Mouse (Mus musculus): ENCODE results near the gene Fcmr.

DNA sequence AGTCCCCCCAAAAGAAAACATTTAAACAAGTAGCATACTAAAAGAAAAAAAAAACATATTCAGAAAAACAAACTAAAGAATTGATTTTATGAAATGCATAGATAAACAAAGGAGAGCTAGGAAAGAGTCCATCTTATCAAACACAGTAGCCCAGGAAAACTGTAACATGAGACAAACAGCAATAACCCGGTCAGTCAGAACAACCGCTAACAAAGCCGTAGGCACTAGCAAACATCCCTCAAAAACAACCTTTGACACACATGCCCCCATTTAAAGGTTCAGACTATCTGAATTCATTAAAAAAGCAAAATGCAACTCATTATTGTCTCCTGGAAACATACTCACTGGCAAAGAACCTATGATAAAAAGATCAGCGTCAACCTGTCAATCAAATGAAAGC, 8.0 kb upstream of the Fcmr start:
- TF ChIP-seq CTCF (IDR thresholded peaks at IDR 0.05; ENCODE audit: extremely low read depth, insufficient read depth, low read length) (no peak), POLR2A (IDR thresholded peaks at IDR 0.05; ENCODE audit: extremely low read depth, insufficient read depth, low read length) (no peak)
